In the genomic region with DNA sequence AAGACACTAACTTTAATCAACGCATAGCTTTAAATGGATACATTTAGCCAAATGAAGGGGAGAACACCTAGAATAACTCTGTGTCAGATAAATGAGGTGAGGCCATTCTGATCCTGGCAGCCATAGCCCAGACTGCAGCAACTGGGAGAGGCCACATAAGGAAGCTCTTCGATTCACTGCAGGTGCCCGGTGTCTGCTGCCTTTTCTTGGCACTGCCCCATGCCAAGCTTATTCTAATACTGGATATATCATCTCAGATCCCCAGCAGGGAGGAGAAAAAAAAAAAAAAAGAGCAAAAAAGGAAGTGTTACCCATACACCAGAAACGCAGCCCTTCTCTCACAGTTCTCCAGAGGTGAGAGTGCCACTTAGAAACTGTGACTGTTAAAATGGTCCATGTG, we compare ENCODE assay signal across 27 mouse cellular contexts. TPM values are rescaled to one million over a fixed set of nuclear protein-coding genes. Genes with fewer than 3 reads are reported as not detected.
"Had no signal": no experiment of that assay in that cellular context is flagged by ENCODE, and none has a peak within 500 bp of the region (broad histone marks: within the 10 kb centered on the region; RNA-seq: fewer than 3 reads in every experiment).

No protein-coding gene starts in this region.

- H3K9ac ChIP-seq: liver, embryonic 13.5 days had no signal

- H3K9me3 ChIP-seq: liver, embryonic 13.5 days had no signal

- H3K4me3 ChIP-seq: liver, embryonic 13.5 days had no signal

- DNase-seq: kidney, postnatal 14 days; kidney, postnatal 4 days; layer of hippocampus, adult 9-11 months; liver, embryonic 13.5 days; lung, adult 2 months; lung, postnatal 14 days; lung, postnatal 4 days; midbrain, embryonic 14.5 days; thymus, adult 18-20 months; thymus, postnatal 36 days had no signal

- H3K27ac ChIP-seq: liver, embryonic 13.5 days had no signal

- H3K27me3 ChIP-seq: liver, embryonic 13.5 days had no signal

RNA-seq across cellular contexts. Expression of a gene that starts 10.9 kb away (rescaled TPM):
- total RNA-seq: layer of hippocampus, adult 18-20 months; megakaryocyte progenitor cell, adult 5-6 weeks; megakaryocyte-erythroid progenitor cell, adult 5-6 weeks had no signal
- polyA plus RNA-seq: liver, embryonic 13.5 days; spleen, adult 2 months; testis, adult 2 months had no signal

RNA-seq across cellular contexts. Expression of a gene that starts 18.7 kb away (rescaled TPM):
- total RNA-seq: megakaryocyte progenitor cell, adult 5-6 weeks; megakaryocyte-erythroid progenitor cell, adult 5-6 weeks had no signal

RNA-seq across cellular contexts. Expression of a gene that starts 55.7 kb away (rescaled TPM):
- total RNA-seq: megakaryocyte progenitor cell, adult 5-6 weeks; megakaryocyte-erythroid progenitor cell, adult 5-6 weeks had no signal

RNA-seq across cellular contexts. Expression of a gene that starts 58.4 kb away (rescaled TPM):
- total RNA-seq: layer of hippocampus, adult 18-20 months; layer of hippocampus, postnatal 25 days; left cerebral cortex, adult 18-20 months; left cerebral cortex, postnatal 36 days; liver, adult 2 months; megakaryocyte progenitor cell, adult 5-6 weeks; megakaryocyte-erythroid progenitor cell, adult 5-6 weeks; midbrain, postnatal 0 days had no signal
- polyA plus RNA-seq: liver, adult 2 months; liver, embryonic 13.5 days; liver, embryonic 16.5 days; lung, adult 2 months; lung, embryonic 16.5 days; midbrain, embryonic 11.5 days; midbrain, embryonic 14.5 days; midbrain, postnatal 0 days; neural tube, embryonic 14.5 days; small intestine, adult 2 months; spleen, adult 2 months; stomach, embryonic 16.5 days; urinary bladder, adult 2 months had no signal
